Mouse (Mus musculus) retina, postnatal 7 days (tissue): ENCODE measurements around the gene Cldnd2.

ENCODE experiments used
- DNase-seq: peaks from one replicate; pipeline ENCODE4 v3.0.0-alpha.2; 2012; ENCODE audit warnings: low read depth, low spot score

Cldnd2 gene

DNA sequence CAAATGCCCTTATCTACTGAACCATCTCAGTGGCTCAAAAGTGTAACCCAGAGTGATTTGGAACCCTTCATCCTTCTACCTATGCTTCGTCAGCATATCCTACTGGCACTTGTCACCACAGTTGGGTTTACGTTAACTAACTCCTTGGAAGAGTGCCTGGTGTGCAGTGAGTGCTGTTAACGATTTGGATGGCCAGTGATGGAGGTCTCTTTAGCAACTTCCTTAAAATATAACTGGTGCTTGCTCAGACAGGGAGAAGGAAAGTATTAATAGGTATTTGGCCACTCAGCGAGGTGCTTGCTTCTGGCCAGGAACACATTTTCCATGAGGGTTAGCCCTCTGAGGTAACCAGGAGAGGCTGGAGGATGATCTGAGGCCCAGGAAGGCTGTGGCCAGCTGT is 7.2 kb downstream of the Cldnd2 start:
- no peak for DNase-seq

DNA sequence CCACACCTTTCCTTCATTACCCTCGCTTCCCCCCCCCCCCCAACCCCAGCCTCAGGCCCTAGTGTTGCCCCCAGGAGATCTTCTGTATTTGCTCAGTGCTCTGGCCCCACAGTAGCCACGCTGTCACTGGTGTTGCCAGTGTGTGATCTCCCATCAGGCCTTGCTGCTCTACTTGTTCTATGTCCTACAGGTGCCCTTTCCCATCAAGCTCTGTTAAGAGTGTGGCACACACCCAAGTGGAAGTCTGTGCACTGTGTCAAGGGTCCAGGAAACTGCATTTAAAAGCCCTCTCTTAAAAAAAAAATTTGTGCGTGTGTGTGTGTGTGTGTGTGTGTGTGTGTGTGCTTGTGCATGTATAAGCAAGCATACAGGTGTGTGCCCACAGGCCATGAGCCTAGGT is 7.7 kb downstream of the Cldnd2 start:
- DNase-seq, result no peak

DNA sequence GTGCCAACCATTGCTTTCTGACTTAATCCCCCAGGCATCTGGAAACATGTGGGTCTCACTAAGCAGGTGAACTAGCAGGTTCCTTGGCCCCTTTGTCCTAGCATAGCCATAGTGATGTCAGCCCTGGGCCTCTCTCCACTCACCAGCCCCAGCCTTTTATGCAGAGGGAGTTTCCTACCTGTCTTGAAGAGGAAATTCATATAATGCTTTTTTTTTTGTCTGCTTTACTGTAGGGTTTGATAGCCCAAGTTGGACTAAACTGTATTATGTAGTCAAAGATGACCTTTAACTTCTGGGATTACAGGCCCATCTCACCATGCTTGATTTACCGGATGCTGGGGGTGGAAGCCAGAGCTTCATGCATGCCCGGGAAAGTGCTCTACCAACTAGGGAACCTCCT is 9.2 kb downstream of the Cldnd2 start:
- DNase-seq, result no peak

DNA sequence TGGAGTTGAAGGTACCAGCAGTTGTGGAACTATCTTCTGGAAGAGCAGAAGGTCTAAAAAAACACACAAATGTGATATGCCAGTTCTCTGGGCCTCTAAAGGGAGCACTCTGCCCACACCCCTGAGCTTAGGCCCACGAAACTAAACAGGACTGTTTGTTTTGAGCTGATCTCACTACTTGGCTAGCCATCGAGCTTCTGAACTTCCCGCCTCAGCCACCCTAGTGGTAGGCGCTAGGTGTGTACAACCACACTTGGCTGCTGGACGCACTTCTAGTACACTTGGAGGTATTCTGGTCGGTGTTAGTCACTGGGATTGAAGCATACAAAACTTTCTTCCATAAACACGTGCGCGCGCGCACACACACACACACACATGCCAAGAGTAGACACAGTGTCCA is 11.1 kb downstream of the Cldnd2 start:
- DNase-seq, result no peak

DNA sequence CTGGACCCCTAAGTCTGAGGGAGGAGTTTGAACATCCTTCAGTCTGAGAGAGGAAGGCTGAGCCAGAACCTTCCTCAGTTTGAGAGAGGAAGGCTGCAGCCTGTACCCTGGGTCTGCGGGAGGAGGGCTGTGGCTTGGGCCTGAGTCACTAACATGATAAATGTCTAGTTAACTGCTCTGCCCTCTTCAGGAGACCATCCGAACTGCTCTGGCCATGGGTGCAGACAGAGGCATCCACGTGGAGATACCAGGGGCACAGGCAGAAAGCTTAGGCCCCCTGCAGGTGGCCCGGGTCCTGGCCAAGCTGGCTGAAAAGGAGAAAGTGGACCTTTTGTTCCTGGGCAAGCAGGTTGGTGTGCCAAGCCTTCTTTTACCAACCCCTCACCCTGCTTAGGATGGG is 12.0 kb downstream of the Cldnd2 start:
- DNase-seq, result no peak

DNA sequence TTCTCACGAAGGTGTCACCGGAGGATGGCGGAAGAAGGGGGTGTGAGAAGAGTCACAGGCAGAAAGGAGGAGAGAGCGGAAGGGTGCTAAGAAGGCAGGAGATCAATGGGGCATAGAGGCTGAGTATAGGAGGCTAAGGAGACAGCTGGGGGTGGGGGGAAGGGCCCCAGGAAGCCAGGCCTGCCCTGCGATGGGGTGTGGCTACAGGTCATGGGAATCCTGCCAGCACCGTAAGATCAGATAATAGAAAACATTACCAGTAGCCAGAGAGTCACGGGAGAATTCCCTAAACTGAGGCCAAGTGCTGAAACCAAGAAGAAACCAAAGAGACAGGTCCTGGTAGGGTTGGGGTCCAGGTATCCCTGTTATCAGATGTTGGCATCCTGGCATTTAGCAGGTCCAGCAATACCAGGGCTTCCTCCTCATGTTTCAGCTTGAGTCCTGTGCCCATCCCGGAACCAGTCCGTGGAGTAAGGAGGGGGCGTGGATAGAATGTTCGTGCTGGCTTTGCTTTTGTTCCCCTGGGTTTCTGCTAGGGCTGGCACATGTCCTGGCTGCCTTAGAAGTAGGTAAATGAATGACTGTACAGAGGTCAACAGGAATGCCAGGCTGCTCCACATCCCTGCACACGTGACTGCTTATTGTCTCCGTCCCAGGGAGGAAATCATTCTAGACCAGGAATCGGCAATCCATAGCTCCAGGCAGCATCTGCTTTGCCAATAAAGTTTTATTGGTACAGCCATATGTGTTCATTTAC is 13.2 kb downstream of the Cldnd2 start:
- DNase-seq, result no peak

DNA sequence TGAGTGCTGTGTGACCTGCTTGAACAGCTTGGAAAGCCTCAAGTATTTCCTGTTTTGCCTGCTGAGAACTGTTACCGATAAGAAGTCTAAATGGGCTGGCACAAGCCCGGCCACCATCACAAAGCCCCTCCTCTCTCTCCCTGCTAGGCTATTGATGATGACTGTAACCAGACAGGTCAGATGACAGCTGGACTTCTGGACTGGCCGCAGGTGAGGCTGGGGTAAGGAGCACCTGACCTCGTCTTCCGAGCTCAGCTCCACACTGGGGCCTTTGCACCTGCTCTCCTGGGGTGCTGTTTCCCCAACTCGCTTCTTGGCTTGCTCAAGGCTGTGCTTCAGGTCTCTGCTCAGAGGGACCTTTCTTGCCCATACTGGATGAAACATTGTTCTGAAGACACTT is 13.8 kb downstream of the Cldnd2 start:
- no peak for DNase-seq

DNA sequence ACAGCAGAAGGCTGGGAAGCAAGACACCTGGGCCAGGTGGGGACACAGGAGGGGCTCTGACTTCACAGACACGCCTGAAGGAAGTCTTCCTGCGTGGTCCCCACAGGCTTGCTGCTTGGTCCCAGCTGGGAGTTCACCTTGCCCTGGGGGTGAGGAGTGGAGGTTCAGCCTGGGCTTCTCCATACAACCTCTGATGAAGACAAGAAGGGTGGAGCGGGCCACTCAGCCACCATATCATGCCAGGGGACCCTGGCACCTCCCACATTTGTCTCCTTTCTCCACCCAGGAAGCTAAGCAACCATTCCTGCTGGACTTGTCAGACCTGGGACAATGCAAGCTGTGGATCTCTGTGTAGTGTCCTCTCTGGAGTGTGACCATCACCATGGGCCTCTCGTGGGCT is 22.3 kb downstream of the Cldnd2 start, which contains the start of gene Vsig10l:
Vsig10l (plus strand) TSS at position 301 of the 400 bp plus-strand sequence.
- DNase-seq, result no peak

DNA sequence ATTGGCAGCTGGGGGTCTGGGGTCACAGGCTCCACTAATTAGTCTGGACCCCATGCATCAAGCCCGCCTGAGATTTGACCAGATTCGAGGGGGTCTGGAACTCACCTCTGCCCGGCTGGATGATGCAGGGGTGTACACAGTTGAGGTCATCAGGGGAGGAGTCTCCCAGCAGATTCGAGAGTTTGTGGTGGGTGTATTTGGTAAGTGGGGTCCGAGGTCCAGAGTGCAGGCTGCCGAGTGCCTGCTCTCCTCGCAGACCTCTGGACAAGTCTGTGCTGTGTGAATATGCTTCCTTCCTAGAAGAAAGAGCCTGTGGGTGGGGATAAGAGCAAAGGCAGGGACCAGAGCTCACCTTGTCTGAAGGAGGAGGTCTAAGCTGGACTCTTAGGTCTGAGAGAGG is 23.4 kb downstream of the Cldnd2 start:
- DNase-seq, result no peak

DNA sequence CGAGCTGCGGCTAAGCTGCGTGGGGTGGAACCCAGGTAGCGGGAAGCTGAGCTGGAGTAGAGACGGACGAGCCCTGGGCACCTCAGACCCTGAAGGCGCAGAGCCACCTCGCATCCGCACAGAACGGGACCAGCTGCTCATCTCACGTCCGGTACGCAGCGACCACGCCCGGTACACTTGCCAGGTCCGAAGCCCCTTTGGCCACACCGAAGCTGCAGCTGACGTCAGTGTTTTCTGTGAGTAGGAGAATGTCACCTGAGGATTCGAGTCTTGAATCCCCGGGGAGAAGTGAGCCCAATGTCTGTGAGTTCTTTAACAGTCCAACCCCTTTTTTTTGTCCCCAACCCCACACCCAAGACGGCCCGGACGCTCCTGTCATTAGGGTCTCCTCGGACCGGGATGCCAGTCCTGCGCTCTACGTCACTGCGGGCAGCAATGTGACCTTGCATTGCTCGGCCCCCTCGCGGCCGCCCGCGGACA is 24.3 kb downstream of the Cldnd2 start:
- peak; percentile 40 for DNase-seq

DNA sequence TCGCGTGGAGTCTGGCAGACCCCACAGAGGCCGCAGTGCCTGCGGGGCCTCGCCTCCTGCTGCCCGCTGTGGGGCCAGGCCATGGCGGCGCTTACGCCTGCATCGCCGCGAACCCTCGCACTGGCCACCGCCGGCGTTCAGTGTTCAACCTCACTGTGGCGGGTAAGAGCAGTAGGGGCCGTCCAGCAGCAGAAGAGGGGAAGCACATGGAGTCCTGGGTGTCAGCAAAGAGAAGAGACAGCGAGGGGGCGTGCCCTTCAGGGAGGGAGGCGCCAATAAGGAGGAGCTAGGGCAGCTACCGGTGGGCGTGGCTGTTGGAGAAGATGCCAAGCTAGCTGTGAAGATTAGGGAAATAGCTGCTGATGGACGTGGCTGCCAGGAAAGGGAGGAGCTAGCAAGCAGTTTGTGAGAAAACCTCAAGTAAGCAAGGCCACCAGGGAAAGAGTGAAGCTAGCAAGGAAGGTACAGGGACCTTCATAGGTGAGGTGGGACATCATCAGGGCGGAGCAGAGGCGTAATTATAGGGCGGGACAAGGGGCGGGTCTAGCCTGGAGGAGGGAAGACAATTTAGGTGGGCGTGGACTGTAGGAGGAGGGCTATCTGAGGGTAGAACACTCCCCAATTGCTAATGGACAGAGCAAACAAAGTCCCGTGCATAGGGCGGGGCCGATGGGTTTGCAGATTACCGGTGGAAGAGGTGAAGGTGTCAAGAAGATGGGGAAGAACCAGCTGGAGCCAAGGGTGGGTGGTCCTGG is 24.9 kb downstream of the Cldnd2 start:
- peak; percentile 81 for DNase-seq

DNA sequence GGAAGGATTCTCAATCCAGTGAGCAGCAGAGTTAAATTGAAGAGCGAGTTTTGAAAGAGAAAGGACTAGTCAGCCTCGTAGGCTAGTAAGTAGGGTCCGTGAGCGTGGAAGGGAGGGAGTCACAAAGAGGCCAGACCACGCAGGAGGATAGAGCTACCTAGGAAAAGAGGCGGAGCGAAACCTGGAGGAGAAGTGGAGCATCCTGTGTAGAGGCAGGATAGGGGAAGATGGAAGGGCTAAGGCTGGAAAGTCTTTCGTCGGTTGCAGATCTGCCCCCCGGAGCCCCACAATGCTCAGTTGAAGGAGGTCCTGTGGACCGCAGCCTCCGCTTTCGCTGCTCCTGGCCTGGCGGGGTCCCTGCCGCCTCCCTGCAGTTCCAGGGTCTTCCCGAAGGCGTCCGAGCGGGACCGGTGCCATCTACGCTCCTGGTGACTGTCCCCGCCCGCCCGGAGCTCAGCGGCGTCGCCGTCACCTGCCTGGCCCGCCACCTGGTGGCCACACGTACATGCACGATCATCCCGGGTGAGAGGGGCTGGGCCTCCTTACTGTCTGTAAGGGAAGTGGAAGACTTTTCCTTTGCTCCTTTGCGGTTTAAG is 25.6 kb downstream of the Cldnd2 start:
- DNase-seq, result peak; percentile 68

DNA sequence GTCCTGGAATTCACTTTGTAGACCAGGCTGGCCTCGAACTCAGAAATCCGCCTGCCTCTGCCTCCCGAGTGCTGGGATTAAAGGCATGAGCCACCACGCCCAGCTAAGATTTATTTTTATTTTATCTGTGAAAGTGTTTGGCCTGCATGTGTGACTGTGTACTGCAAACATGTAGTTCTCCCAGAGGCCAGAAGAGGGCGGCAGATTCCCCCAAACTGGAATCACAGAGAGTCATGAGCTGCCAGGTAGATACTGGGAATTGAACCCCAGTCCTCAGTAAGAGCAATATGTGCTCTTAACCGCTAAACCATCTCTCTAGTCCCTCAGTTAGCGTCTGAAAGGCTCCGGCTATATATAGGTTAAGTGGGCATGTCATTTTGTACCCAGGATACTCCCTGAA is 29.8 kb downstream of the Cldnd2 start:
- no peak for DNase-seq

DNA sequence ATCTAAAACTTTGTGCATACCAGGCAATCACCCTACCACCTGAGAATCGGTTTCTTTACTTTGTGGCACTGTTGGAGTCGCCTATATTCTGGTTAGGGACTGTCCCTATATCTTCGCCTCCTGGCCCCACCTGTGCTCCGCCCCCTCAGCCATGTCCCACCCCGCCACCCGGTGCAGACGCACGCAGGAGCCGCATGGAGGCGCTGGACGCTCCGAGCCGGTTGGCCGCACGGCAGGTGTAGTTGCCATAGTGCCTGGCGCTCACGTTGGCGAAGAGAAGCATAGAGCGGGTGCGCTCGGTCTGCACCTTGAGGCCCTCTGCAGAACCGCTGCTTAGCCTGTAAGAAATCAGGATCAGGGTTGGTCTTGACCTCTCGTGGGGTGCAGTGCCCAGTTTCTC is 35.1 kb downstream of the Cldnd2 start:
- DNase-seq, result no peak

DNA sequence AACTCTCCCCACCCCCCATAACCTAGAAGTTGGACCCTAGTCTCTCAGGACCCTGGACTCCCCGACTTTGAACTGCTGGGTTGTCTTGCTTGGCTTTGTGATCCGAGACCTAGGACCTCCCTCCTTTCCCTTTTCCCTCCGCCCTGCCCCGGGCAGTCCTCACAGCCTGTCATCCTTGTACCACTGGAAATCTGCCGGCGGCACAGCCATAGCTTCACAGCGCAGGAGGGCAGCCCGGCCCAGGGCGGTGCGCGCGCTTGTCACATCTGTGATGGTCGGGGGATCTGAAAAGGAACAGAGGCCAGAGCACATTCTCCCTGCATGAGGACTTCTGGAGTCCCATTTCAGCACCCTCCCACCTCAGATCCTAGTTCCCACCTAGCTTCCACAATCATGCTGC is 35.8 kb downstream of the Cldnd2 start:
- DNase-seq, result no peak

DNA sequence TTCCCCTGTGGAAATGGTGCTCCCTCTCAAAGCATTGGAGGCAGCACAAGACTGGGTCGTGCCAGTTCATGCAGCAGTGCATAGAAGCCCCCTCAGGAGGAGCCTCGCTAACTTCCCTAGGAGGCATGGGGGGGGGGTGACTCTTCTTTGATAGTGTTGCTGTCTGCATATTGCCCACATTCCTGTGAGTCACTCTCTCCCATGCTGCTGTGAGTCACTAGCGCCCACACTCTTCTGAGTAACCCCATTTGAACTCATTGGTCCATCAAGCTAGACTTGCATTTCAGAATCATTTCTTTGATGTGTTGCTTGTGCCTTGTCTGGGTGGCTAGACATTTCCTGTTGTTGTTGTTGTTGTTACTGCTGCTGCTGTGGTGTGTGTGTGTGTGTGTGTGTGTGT is 40.6 kb downstream of the Cldnd2 start:
- DNase-seq, result no peak

DNA sequence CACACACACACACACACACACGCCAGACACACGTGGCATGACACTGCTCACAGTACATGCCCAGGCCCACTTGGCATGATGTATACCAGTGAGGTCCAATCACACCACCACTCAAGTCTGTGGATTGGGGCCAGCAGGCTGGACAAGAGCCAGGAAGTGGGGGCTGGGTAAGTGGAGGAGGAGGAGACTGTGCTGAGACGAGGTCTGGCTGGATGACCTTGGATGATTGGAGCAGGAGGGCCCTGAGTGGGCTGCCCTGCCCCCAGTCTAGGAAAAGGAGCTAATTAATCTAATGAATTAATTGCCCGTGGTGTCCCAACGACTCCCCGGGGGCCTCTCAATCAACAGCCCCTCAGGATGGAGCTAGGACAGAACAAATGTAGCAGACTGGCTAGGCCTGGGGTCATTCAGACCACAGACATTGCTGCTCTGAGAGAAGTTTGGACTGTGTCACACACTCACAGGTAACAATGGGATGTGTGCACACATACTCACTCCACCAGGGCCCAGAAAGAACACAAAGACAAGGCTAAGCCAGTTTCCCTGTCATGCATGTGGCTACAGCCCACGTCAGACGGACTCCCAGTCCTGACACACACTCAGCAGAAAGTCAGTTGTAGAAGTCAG is 41.6 kb downstream of the Cldnd2 start:
- DNase-seq, result no peak

DNA sequence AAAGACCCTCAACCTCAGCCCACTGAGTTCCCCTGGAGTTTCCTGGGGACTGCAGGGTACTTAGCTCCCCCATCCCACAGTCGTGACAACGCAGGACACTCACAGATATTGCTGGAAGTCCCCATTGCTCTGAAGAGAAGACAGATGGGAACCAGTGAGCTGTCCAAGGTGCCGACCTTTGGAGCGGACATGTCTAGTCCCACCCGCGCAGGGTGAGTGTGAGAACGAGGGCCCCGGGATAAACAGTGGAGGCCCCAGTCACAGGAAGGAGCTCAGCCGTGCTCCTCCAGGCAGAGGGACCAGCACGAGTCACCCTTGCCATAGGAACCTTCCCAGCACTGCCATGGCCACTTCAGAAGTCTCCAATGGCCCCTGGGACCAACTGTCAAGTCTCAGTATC is 42.7 kb downstream of the Cldnd2 start:
- no peak for DNase-seq

DNA sequence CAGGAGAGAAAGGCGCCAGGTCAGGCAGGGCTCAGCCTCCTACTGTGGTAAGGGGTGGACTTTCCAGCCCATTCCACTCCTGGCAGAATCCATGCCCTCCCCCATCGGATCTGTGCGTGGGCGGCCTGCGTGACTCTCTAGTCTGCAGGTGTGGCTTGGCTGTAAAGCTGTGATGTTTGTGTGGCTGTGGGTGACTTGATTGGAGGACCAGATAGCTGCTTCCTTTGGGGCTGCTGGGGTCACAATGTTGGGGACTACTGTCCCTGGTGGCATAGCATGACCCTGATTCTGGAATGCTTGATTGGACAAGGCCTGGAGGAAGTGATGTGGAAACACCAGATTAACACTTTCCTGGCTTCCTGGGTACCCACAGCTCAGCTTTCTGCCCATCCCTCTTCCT is 48.1 kb downstream of the Cldnd2 start:
- no peak for DNase-seq

DNA sequence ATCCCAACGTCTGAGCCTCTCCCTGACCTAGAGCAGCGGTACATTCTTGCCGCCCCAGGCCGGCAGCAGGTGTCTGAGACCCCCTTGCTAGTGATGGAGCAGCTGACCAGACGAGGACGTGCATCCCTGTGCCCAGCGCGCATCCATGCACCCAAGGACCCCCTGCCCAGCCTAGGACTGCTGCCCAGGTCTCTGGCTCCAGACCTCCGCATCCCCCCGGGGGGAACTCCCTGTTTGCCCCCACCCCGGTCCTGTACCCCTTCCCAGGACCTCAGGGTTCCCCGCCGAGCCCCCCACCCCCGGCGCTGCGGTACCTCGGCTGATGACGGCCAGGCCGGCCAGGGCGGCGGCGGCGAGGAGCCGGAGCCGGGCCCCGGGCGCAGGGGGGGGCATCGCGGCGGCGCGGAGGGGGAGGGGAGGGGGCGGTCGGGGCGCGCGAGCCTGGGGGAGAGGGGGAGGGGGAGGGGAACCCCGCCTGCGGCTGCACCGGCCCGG is 49.1 kb downstream of the Cldnd2 start, which contains the start of gene Iglon5:
Iglon5 (minus strand) TSS at position 445 of the 495 bp plus-strand sequence.
- DNase-seq, result no peak

DNA sequence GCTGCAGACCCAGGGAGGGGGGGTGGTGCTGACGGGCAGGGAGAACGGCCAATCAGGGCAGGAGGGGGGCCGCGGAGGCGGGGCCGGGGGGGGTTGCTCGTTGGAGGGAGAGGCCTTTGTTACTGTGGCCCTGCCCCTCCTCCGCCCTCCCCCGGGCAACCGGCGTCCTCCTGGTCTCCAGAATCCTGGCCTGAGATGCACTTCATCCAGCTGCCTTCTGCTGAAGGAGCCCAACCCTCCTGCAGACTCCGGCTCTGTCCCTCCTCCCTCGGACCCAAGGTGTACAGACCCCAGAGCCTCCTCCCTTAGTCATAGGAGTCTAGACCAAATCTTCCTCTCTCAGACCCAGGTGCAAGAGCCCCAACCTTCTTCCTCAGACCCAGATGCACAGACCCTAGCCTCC is 49.6 kb downstream of the Cldnd2 start:
- no peak for DNase-seq

DNA sequence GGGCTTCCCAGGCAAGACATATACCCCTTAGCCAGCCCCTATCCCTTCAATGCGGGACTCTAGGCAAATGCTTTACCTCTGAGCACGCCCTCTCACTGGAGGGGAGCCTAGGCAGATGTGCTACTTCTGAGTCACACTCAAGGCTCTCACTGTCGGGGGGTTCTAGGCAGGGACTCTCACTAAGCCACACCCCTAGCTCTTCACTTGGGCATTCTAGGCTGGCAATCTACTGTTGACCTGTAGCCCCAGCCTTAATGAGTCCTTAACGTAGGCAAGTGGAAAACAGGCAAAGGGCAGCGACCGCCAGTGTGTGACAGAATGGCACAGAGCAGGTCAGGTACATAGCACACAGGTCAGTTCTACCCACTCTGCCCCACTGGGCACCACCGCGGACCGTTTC is 50.3 kb downstream of the Cldnd2 start:
- no peak for DNase-seq
